Mouse (Mus musculus): ENCODE results near the gene Bcl2l2. TPM values are rescaled to one million over a fixed set of nuclear protein-coding genes. Genes with fewer than 3 reads are reported as not detected.
A peak's percentile ranks its signal among the peaks of the same experiment; 100 is the strongest.

Gene Bcl2l2
- total RNA-seq, 1 experiment = 7.7 TPM

- H3K4me1 ChIP-seq (ENCODE audit: control insufficient read depth in 2 of 2, insufficient read depth in 2 of 2, low read length in 2 of 2, poor library complexity in 1 of 2) = peaks cover 0 to 10% of the 10 kb centered on the region in 2 experiments; a peak in 2 of 4 replicates
- TF ChIP-seq ZC3H11A (IDR thresholded peaks at IDR 0.05; ENCODE audit: borderline replicate concordance, low read depth, low read length) (no peak), MAFK (IDR thresholded peaks at IDR 0.05; ENCODE audit: insufficient read depth, low read depth, low read length) (no peak), ZNF384 (IDR thresholded peaks at IDR 0.05; ENCODE audit: low read depth, low read length) (no peak), CHD2 (IDR thresholded peaks at IDR 0.05; ENCODE audit: low read depth, low read length) (no peak), HCFC1 (IDR thresholded peaks at IDR 0.05; ENCODE audit: borderline replicate concordance, insufficient read depth, low read length) (no peak)
- peaks cover 6% of the 10 kb centered on the region; the same call in 1 of the 2 replicates for H3K36me3 ChIP-seq (ENCODE audit: control insufficient read depth, insufficient read depth, low read length, poor library complexity, severe bottlenecking)
- H3K9ac ChIP-seq (ENCODE audit: insufficient read depth, low read depth, low read length, poor library complexity, severe bottlenecking) = no peak overlapping the region
- in situ Hi-C loops (cut with MboI; ENCODE audit: low sequenced_read_pairs in 2 of 2, unreplicated experiment in 2 of 2) = loop anchor here in 1 of 2 experiments (10.0 kb wide), 1 partner anchor 106 kb away; the partner anchor contains the start of gene Ngdn
- DNase-seq (ENCODE audit: low read depth, low spot score) = no peak
- H3K4me3 ChIP-seq (ENCODE audit: insufficient read depth in 1 of 2, low read depth in 1 of 2, low read length in 2 of 2, poor library complexity in 1 of 2, severe bottlenecking in 1 of 2) = no peak overlapping the region
- H3K27ac ChIP-seq (ENCODE audit: insufficient read depth, low read depth, low read length, poor library complexity, severe bottlenecking) = no peak overlapping the region
- no peaks in the 10 kb centered on the region; the same call in 1 of the 2 replicates for H3K9me3 ChIP-seq (ENCODE audit: control insufficient read depth, insufficient read depth, low read depth, low read length)
Measured at GRCm38 (mm10) chr14:54908682-54909081, 25.5 kb downstream of the Bcl2l2 start.

GRCm38 (mm10) chr14:54912109-54912850 is 29.1 kb downstream of the Bcl2l2 start:
- in situ Hi-C loops (cut with MboI; ENCODE audit: low sequenced_read_pairs in 2 of 2, unreplicated experiment in 2 of 2) = no loop called here
- Histone ChIP-seq H3K27ac (ENCODE audit: insufficient read depth, low read depth, low read length, poor library complexity, severe bottlenecking) (no peak overlapping the region), H3K4me3 (ENCODE audit: insufficient read depth in 1 of 2, low read depth in 1 of 2, low read length in 2 of 2, poor library complexity in 1 of 2, severe bottlenecking in 1 of 2) (peak overlapping the region; percentile 89 to 90), H3K36me3 (ENCODE audit: control insufficient read depth, insufficient read depth, low read length, poor library complexity, severe bottlenecking) (peaks cover 21% of the 10 kb centered on the region), H3K9me3 (ENCODE audit: control insufficient read depth, insufficient read depth, low read depth, low read length) (no peaks in the 10 kb centered on the region; the same call in 1 of the 2 replicates), H3K4me1 (ENCODE audit: control insufficient read depth in 2 of 2, insufficient read depth in 2 of 2, low read length in 2 of 2, poor library complexity in 1 of 2) (peaks cover 0 to 8% of the 10 kb centered on the region in 2 experiments; a peak in 2 of 4 replicates), H3K9ac (ENCODE audit: insufficient read depth, low read depth, low read length, poor library complexity, severe bottlenecking) (peak overlapping the region; percentile 72)
- TF ChIP-seq ZNF384 (IDR thresholded peaks at IDR 0.05; ENCODE audit: low read depth, low read length) = no peak
- no peak for TF ChIP-seq CHD2 (IDR thresholded peaks at IDR 0.05; ENCODE audit: low read depth, low read length)
- no peak for DNase-seq (ENCODE audit: low read depth, low spot score)

GRCm38 (mm10) chr14:54912886-54913285 is 29.7 kb downstream of the Bcl2l2 start, which contains the start of gene Slc22a17:
Gene Slc22a17 (minus strand): TSS chr14:54913132.
- peak within 1 kb of the TSS; percentile 72 for H3K9ac ChIP-seq (ENCODE audit: insufficient read depth, low read depth, low read length, poor library complexity, severe bottlenecking)
- H3K4me3 ChIP-seq (ENCODE audit: insufficient read depth in 1 of 2, low read depth in 1 of 2, low read length in 2 of 2, poor library complexity in 1 of 2, severe bottlenecking in 1 of 2) = peak within 1 kb of the TSS; percentile 89 to 90
- no peak within 1 kb of the TSS for H3K27ac ChIP-seq (ENCODE audit: insufficient read depth, low read depth, low read length, poor library complexity, severe bottlenecking)
- H3K4me1 ChIP-seq (ENCODE audit: control insufficient read depth in 2 of 2, insufficient read depth in 2 of 2, low read length in 2 of 2, poor library complexity in 1 of 2) = peaks cover 0 to 8% of the 10 kb centered on the region in 2 experiments; a peak in 2 of 4 replicates
- no peaks in the 10 kb centered on the region; the same call in 1 of the 2 replicates for H3K9me3 ChIP-seq (ENCODE audit: control insufficient read depth, insufficient read depth, low read depth, low read length)
- peak; percentile 43 for DNase-seq (ENCODE audit: low read depth, low spot score)
- in situ Hi-C loops (cut with MboI; ENCODE audit: low sequenced_read_pairs in 2 of 2, unreplicated experiment in 2 of 2) = no loop called here
- peaks cover 18% of the 10 kb centered on the region for H3K36me3 ChIP-seq (ENCODE audit: control insufficient read depth, insufficient read depth, low read length, poor library complexity, severe bottlenecking)
- no peak for TF ChIP-seq HCFC1 (IDR thresholded peaks at IDR 0.05; ENCODE audit: borderline replicate concordance, insufficient read depth, low read length)
- TF ChIP-seq MAFK (IDR thresholded peaks at IDR 0.05; ENCODE audit: insufficient read depth, low read depth, low read length) = no peak
- no peak for TF ChIP-seq CHD2 (IDR thresholded peaks at IDR 0.05; ENCODE audit: low read depth, low read length)
- no peak for TF ChIP-seq ZNF384 (IDR thresholded peaks at IDR 0.05; ENCODE audit: low read depth, low read length)
- no peak for TF ChIP-seq ZC3H11A (IDR thresholded peaks at IDR 0.05; ENCODE audit: borderline replicate concordance, low read depth, low read length)

- H3K4me1 ChIP-seq (ENCODE audit: control insufficient read depth in 2 of 2, insufficient read depth in 2 of 2, low read length in 2 of 2, poor library complexity in 1 of 2) = peaks cover 0 to 8% of the 10 kb centered on the region in 2 experiments; a peak in 2 of 4 replicates
- in situ Hi-C loops (cut with MboI; ENCODE audit: low sequenced_read_pairs in 2 of 2, unreplicated experiment in 2 of 2) = no loop called here
- H3K4me3 ChIP-seq (ENCODE audit: insufficient read depth in 1 of 2, low read depth in 1 of 2, low read length in 2 of 2, poor library complexity in 1 of 2, severe bottlenecking in 1 of 2) = peak overlapping the region; percentile 89 to 90; a peak in 3 of 4 replicates
- no peak overlapping the region for H3K9ac ChIP-seq (ENCODE audit: insufficient read depth, low read depth, low read length, poor library complexity, severe bottlenecking)
- H3K27ac ChIP-seq (ENCODE audit: insufficient read depth, low read depth, low read length, poor library complexity, severe bottlenecking) = no peak overlapping the region
- no peaks in the 10 kb centered on the region; the same call in 1 of the 2 replicates for H3K9me3 ChIP-seq (ENCODE audit: control insufficient read depth, insufficient read depth, low read depth, low read length)
- TF ChIP-seq MAFK (IDR thresholded peaks at IDR 0.05; ENCODE audit: insufficient read depth, low read depth, low read length) (no peak), ZNF384 (IDR thresholded peaks at IDR 0.05; ENCODE audit: low read depth, low read length) (no peak), CHD2 (IDR thresholded peaks at IDR 0.05; ENCODE audit: low read depth, low read length) (no peak), HCFC1 (IDR thresholded peaks at IDR 0.05; ENCODE audit: borderline replicate concordance, insufficient read depth, low read length) (no peak), ZC3H11A (IDR thresholded peaks at IDR 0.05; ENCODE audit: borderline replicate concordance, low read depth, low read length) (no peak)
- no peak for DNase-seq (ENCODE audit: low read depth, low spot score)
- peaks cover 16% of the 10 kb centered on the region for H3K36me3 ChIP-seq (ENCODE audit: control insufficient read depth, insufficient read depth, low read length, poor library complexity, severe bottlenecking)
Measured at GRCm38 (mm10) chr14:54913343-54913742, 30.2 kb downstream of the Bcl2l2 start.

All from ES-E14 (cell line).